Mouse (Mus musculus) olfactory bulb, adult 2 months (tissue): ENCODE measurements at regions not wholly inside any gene's neighbourhood (a gene's known extent, or its start where the extent isn't known, plus 50 kb on each side); places are given as distances from the start of the nearest gene placed in this dataset.

Source experiments
- H3K27ac ChIP-seq: fragments of 200-500 bp; 2 replicates; pipeline ENCODE4 v1.5.1; 2012; ENCODE audit warnings: low read depth, low read length; ENCODE audit not compliant: insufficient read depth
- H3K4me1 ChIP-seq: fragments of 200-500 bp; 2 replicates; pipeline ENCODE4 v1.6.1; 2012; ENCODE audit warnings: low read length; ENCODE audit not compliant: control insufficient read depth, insufficient read depth
- H3K4me3 ChIP-seq: fragments of 200-500 bp; 2 replicates; pipeline ENCODE4 v1.5.1; 2012; ENCODE audit warnings: mild to moderate bottlenecking, low read depth, low read length, moderate library complexity; ENCODE audit not compliant: insufficient read depth
- CTCF ChIP-seq: fragments of 200-500 bp; IDR thresholded peaks from 2 replicates; pipeline ENCODE4 v1.5.1; 2012; ENCODE audit warnings: low read depth, mild to moderate bottlenecking, low read length, moderate library complexity; ENCODE audit not compliant: insufficient read depth
- POLR2A ChIP-seq: fragments of 200-500 bp; IDR thresholded peaks from 2 replicates; pipeline ENCODE4 v1.6.1; 2012; ENCODE audit warnings: mild to moderate bottlenecking, low read depth, low read length, moderate library complexity; ENCODE audit not compliant: insufficient read depth
- WGBS: fragments of 180-500 bp; shearing (Covaris S2); methylation state at CpG from one replicate; pipeline ENCODE4 v1.1.7; 2018; 5-methylcytosine and 5-hydroxymethylcytosine counted together

DNA sequence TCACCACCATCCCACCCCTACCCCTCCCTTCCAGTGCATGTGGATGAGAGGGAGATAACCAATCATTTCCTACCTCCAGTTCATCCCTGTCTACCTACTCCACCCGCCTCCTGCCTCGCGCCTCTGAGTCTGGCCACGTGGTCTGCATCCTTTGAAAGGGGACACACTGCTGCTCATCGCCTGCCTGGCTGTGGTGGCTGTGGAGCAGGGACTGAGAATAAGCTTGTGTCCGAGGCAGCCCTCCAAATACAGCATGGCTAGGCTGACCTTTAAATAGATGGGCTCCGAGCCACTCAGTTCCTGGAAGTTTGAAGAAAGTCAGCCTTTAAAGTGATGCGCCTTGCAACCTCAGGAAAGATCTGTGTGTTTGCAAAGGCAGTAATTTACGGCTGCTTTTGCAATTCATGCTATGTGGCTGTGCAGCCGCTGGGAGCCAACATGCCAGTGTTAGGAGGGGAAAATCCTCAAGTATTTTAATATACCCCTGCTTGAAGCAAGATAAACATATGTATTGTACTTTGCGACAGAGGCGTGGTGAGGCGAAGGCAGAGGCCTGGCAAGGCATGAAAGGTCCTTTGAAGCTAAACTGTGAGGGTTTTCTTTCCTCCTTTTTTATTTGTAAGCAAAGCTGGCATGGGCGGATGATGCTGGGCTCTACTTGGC, 1214.3 kb upstream of the A1bg start:
- Histone ChIP-seq H3K4me1 (peaks cover 9% of the 10 kb centered on the region), H3K27ac (no peak overlapping the region), H3K4me3 (no peak overlapping the region)
- 21% methylated on average over 14 of the region's 14 CpGs for WGBS
- no peak for TF ChIP-seq CTCF
- no peak for TF ChIP-seq POLR2A

DNA sequence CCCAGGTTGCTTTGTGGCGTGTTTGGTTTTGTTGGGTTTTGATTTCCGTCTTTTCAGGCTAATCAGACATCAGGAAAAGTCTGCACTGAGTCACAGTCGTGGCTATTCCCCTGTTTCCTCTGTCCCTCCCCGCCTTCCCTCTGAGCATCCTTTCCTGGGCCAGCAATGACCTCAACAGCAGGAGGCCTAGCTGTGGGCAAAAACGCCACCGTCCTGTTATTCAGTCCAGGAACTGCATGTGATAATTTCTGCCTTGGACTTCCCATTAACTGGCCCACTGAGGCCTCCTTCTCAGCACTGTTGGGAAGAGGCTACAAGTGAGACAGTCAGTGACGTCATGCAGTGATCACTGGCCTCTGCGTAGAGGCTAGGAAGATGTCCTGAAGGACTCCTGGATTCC, 1212.0 kb upstream of the A1bg start:
- Histone ChIP-seq H3K4me1 (peaks cover 9% of the 10 kb centered on the region), H3K27ac (no peak overlapping the region), H3K4me3 (no peak overlapping the region)
- WGBS, result 96% methylated on average over 8 of the region's 8 CpGs
- TF ChIP-seq POLR2A (no peak), CTCF (no peak)

DNA sequence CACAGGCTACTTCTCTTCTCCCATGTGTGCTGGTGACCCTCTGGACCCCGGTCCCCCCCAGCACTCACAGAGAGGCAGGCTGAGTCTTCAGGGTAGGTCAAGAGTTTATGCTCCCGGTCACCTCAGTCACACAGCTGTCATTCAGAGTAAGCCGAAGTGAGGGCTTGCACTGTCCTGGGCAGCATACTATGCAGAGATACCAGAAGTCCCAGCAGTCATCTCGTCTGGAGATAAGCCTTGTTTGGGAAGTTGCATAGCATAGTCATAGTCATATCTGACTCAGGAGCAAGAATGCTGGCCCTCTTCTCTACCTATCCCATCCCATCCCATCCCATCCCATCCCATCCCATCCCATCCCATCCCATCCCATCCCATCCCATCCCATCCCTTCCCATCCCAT, 1211.5 kb upstream of the A1bg start:
- no peak for TF ChIP-seq POLR2A
- TF ChIP-seq CTCF, result no peak
- no peak overlapping the region for H3K4me3 ChIP-seq
- 94% methylated on average over 4 of the region's 4 CpGs for WGBS
- peaks cover 9% of the 10 kb centered on the region for H3K4me1 ChIP-seq
- no peak overlapping the region for H3K27ac ChIP-seq

DNA sequence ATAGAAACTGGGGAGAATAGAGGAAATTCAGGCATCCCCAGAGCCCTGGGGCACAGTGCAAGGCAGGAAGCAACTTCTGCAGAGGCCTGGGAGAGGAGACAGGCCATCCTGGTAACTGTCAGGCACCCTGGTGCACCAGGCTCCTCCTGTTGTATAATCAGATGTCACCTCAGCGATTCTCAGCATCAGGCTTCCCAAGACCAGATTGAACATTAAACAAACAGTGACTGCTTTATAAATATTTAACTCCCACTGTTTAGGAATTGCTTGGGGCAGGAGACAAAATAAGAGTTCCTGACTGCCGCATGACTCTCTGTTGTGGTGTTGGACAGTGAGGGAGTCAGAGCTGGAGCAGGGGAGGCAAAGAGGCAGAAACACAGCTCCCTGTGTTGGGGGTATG, 1210.1 kb upstream of the A1bg start:
- TF ChIP-seq CTCF (no peak), POLR2A (no peak)
- peaks cover 9% of the 10 kb centered on the region for H3K4me1 ChIP-seq
- H3K27ac ChIP-seq, result no peak overlapping the region
- no peak overlapping the region for H3K4me3 ChIP-seq
- 90% methylated on average over 2 of the region's 2 CpGs for WGBS

DNA sequence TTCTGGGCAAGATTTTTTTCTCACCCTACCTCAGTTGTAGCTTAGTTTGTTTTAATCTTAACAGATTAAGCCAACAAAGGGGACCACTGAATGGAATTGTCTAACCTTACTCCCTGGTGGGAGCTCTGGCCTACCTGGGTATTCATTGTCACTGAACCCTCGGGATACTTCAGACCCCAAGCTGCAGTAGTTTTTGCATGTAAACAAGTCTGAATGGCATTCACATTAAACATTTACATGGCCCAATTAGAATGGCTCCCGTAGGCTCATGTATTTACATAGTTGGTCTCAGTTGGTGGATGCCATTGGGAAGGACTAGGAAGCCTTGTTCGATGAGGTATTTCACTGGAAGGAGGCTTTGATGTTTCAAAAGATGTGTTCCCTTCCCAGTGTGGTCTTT, 1208.9 kb upstream of the A1bg start:
- 91% methylated on average over 3 of the region's 3 CpGs for WGBS
- Histone ChIP-seq H3K27ac (no peak overlapping the region), H3K4me1 (peaks cover 1% of the 10 kb centered on the region; the same call in 1 of the 2 replicates), H3K4me3 (no peak overlapping the region)
- no peak for TF ChIP-seq POLR2A
- no peak for TF ChIP-seq CTCF

DNA sequence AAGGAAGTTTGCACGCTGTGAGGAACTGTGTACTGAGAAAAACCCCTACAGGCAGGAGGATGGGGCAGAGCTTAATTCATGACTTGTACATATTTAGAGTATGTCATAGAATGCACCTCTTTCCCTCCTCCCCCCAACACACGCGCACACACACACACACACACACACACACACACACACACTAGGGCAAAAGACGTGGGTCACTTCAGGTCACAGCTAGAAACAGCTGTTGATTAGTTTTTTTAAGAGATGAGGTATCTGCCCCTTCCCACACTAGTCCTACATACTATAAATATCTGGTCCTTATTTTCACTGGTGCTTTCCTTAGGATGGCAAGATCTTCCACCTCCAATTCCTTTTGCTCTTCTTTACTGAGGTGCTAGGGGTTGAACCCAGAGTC, 1207.7 kb upstream of the A1bg start:
- H3K27ac ChIP-seq, result no peak overlapping the region
- TF ChIP-seq CTCF (no peak), POLR2A (no peak)
- 74% methylated on average over 4 of the region's 4 CpGs for WGBS

DNA sequence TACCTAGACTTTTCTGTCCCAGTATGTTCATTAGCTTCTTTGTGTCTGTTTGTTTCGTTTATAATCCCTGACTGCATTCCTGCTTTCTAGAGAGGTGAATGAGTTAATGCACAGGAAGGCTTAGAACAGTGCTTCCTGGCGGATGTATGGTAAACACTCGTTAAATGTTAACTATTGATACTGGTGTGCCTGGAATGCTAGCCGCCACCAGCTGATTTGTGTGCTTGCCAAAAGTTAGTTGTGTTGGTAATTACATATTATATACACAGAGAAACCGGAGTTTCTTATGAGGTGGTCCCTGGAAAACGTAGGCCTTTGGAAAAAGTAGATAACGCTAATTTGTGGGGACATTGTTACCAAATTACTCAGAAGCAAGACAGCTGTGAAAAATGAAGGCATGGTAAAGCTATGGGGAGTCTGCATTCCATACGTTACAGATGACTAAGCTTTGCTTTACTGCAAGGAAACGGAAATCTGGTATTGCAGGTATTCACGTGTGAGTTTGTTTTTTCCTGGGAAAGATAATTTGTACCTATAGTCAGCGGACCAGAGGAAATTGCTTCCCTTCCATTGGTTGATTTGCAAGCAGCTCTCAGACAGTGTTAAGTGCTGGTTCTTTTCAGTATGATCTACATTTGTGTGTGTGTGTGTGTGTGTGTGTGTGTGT, 1205.9 kb upstream of the A1bg start:
- H3K4me3 ChIP-seq, result no peak overlapping the region
- no peaks in the 10 kb centered on the region for H3K4me1 ChIP-seq
- no peak overlapping the region for H3K27ac ChIP-seq
- 83% methylated on average over 11 of the region's 11 CpGs for WGBS
- TF ChIP-seq CTCF (no peak), POLR2A (no peak)

More for the DNA sequence above, 1207.7 kb upstream of the A1bg start:
- H3K4me3 ChIP-seq, result no peak overlapping the region
- no peaks in the 10 kb centered on the region for H3K4me1 ChIP-seq

DNA sequence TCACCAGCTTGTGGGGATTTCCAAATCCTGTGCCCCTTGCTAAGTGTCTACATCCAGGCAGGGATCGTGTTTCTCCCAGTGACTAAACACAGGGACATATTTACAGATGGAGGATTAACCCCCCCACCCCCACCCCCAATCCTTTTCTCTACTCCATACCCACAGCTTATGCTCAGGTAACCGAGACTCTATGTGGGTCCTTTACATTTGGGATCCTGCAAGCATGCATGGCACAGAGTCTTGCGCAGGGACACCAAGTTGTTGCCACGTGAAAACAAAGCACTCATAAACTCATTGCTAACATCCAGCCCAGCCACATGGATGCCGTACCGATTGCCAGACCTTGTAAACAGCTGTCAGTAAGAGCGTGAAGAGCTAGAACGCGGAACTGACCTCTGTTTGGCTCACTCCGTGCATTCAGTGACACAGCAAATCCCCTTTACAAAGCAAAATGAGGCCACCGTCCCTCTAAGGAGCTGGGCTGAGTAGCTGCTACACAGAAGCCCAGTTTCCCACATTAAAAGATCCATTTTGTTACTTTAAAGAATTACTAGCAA, 1204.9 kb upstream of the A1bg start:
- no peak for TF ChIP-seq POLR2A
- TF ChIP-seq CTCF, result no peak
- 68% methylated on average over 11 of the region's 11 CpGs for WGBS
- Histone ChIP-seq H3K27ac (no peak overlapping the region), H3K4me1 (no peaks in the 10 kb centered on the region), H3K4me3 (no peak overlapping the region)

DNA sequence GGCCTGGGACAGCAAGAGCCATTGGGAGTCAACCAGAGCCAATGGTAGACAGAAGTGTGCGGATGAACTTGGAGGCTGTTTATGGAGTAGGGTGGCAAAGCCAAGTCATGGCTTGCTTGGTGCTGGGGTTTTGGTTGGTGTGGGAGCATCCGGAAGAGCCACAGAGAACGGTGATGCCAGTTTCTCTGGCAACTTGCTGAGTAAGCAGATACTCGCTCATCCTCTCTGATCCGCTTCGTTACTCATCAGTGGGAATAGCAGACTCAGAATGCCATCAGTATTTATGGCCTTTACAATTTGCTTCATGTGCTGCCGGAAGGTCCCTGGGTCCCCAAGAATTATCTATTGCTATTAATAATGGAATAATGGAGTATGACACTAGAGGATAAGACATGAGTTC, 1202.9 kb upstream of the A1bg start:
- no peak overlapping the region for H3K4me3 ChIP-seq
- WGBS, result over 99% methylated on average over 7 of the region's 7 CpGs
- TF ChIP-seq CTCF, result no peak
- TF ChIP-seq POLR2A, result no peak
- no peak overlapping the region for H3K27ac ChIP-seq
- peaks cover 7% of the 10 kb centered on the region for H3K4me1 ChIP-seq

DNA sequence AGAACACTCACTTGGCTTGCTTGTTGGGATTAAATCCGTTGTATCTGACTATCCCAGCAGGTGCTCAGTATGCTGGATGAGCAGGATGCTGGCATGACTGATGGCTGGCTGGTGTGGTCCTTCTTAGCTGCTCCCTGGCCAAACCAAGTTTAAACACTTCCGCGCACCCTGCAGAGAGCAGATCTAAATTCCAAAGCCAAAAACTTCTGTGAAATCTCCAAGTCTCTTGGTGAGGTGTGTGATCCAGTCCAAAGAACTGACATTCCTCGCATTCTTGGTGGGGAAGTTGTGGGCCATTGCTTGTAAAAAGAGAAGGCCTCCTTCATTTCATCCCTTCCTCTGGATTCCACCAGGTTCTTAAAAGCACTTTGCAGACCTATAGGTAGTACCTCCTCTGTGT, 1200.9 kb upstream of the A1bg start:
- WGBS, result 92% methylated on average over 4 of the region's 4 CpGs
- no peak overlapping the region for H3K27ac ChIP-seq
- peaks cover 8% of the 10 kb centered on the region for H3K4me1 ChIP-seq
- TF ChIP-seq POLR2A, result no peak
- no peak for TF ChIP-seq CTCF
- no peak overlapping the region for H3K4me3 ChIP-seq
